Mouse (Mus musculus): ENCODE measurements around the gene Prmt6. TPM values are rescaled to one million over a fixed set of nuclear protein-coding genes. Genes with fewer than 3 reads are reported as not detected.

Gene Prmt6
- 16.8 to 17.6 TPM (median 17.5 TPM) in 4 replicates for total RNA-seq (2023)

GRCm38 (mm10) chr3:110250839-110251700, at the start of gene Prmt6:
TSS of gene Prmt6 (minus strand) at chr3:110250998.

Other genes starting within 250 kb of the Prmt6 start
- not detected in 4 replicates for gene Ntng1, start 107.0 kb downstream of the Prmt6 start, total RNA-seq (2023)

All from B cell, adult 62 days (primary cell).